Mouse (Mus musculus) forebrain, postnatal 0 days (tissue): ENCODE data around the gene Zfp580. TPM values are rescaled to one million over a fixed set of nuclear protein-coding genes. Genes with fewer than 3 reads are reported as not detected.
"Not testable (repeated sequence)": the region's sequence is repeated elsewhere in the genome, so short reads cannot be mapped to it uniquely, and the experiment has no call there.

Source experiments
- ATAC-seq: fragments of 200-750 bp; cut with Nextera tagmentation; 2 replicates; pipeline ENCODE4 v1.8.0; 2017; ENCODE audit warnings: mild to moderate bottlenecking, moderate library complexity
- DNase-seq: peaks from one replicate; pipeline ENCODE4 v3.0.0-alpha.2; 2015
- H3K27ac ChIP-seq: fragments of 300-500 bp; sonication (generic); 2 replicates; pipeline ENCODE4 v1.5.1; 2014; ENCODE audit warnings: low read depth, mild to moderate bottlenecking, antibody characterized with exemption, low read length, moderate library complexity, mixed read lengths
- H3K27me3 ChIP-seq: fragments of 300-500 bp; sonication (generic); 2 replicates; pipeline ENCODE4 v1.6.1; 2014; ENCODE audit warnings: mild to moderate bottlenecking, low read length, mixed read lengths; ENCODE audit not compliant: insufficient read depth
- H3K36me3 ChIP-seq: fragments of 300-500 bp; sonication (generic); 2 replicates; pipeline ENCODE4 v1.6.1; 2014; ENCODE audit warnings: mild to moderate bottlenecking, moderate library complexity; ENCODE audit not compliant: insufficient read depth
- H3K4me1 ChIP-seq: fragments of 300-500 bp; sonication (generic); 2 replicates; pipeline ENCODE4 v1.6.1; 2014; ENCODE audit warnings: antibody characterized with exemption; ENCODE audit not compliant: insufficient read depth
- H3K4me2 ChIP-seq: fragments of 300-500 bp; sonication (generic); 2 replicates; pipeline ENCODE4 v1.6.1; 2014; ENCODE audit warnings: low read depth, mild to moderate bottlenecking, moderate library complexity
- H3K4me3 ChIP-seq: fragments of 300-500 bp; sonication (generic); 2 replicates; pipeline ENCODE4 v1.5.1; 2014; ENCODE audit warnings: low read depth, low read length, mixed read lengths
- H3K9ac ChIP-seq: fragments of 300-500 bp; sonication (generic); 2 replicates; pipeline ENCODE4 v1.6.1; 2014; ENCODE audit warnings: mild to moderate bottlenecking
- H3K9me3 ChIP-seq: fragments of 300-500 bp; sonication (generic); 2 replicates; pipeline ENCODE4 v1.6.1; 2016; ENCODE audit warnings: low read length
- CTCF ChIP-seq: sonication (generic); IDR thresholded peaks from 2 replicates; pipeline ENCODE4 v1.5.1; 2016; ENCODE audit warnings: antibody characterized with exemption, control low read depth, low read depth
- WGBS: fragments of 180-500 bp; shearing (Covaris S2); extraction: QIAGEN DNeasy Blood & Tissue Kit; methylation state at CpG from one replicate; pipeline ENCODE4 v1.1.7; 2014; 5-methylcytosine and 5-hydroxymethylcytosine counted together
- polyA plus RNA-seq: library from polyadenylated mRNA; unstranded; fragments of >200 nt; fragmentation: Nextera tagmentation; extraction: Ambion mirVana; gene quantifications from 2 replicates; pipeline ENCODE4 v1.2.1, GENCODE M21; 2015
- total RNA-seq: library from RNA; depleted of rRNA; stranded (reverse); fragments of >200 nt; gene quantifications from 2 replicates; pipeline ENCODE4 v1.2.3, GENCODE M21; 2014

Gene Zfp580
- total and polyA plus RNA-seq, 2 experiments from 2014 or later = 42.1 to 132 TPM

GRCm38 (mm10) chr7:5062360-5063001 lies 11.1 kb downstream of the Zfp580 start:
- peak overlapping the region; percentile 71 for H3K4me2 ChIP-seq
- no peaks in the 10 kb centered on the region for H3K27me3 ChIP-seq
- no peaks in the 10 kb centered on the region for H3K9me3 ChIP-seq
- peaks cover 8% of the 10 kb centered on the region; the same call in 1 of the 2 replicates for H3K36me3 ChIP-seq
- H3K9ac ChIP-seq = peak overlapping the region; percentile 78
- H3K4me1 ChIP-seq = peaks cover 26% of the 10 kb centered on the region
- H3K4me3 ChIP-seq = peak overlapping the region; percentile 78
- H3K27ac ChIP-seq = peak overlapping the region; percentile 98
- DNase-seq (peak; percentile 90), ATAC-seq (peak; percentile 37)
- TF ChIP-seq CTCF = no peak
- under 1% methylated on average over 47 of the region's 51 CpGs for WGBS

GRCm38 (mm10) chr7:5064886-5065285 lies 13.5 kb downstream of the Zfp580 start:
- Histone ChIP-seq H3K9ac (no peak overlapping the region), H3K4me3 (no peak overlapping the region), H3K4me1 (peaks cover 18% of the 10 kb centered on the region), H3K27me3 (no peaks in the 10 kb centered on the region), H3K4me2 (no peak overlapping the region), H3K27ac (no peak overlapping the region), H3K36me3 (peaks cover 33% of the 10 kb centered on the region), H3K9me3 (no peaks in the 10 kb centered on the region)
- ATAC-seq (no peak), DNase-seq (no peak)
- WGBS = 95% methylated on average over 6 of the region's 6 CpGs
- TF ChIP-seq CTCF = no peak

- no peak overlapping the region for H3K27ac ChIP-seq
- DNase-seq (no peak), ATAC-seq (no peak)
- H3K9ac ChIP-seq = no peak overlapping the region
- peaks cover 79% of the 10 kb centered on the region for H3K36me3 ChIP-seq
- no peak overlapping the region for H3K4me3 ChIP-seq
- no peak for TF ChIP-seq CTCF
- no peaks in the 10 kb centered on the region for H3K27me3 ChIP-seq
- no peaks in the 10 kb centered on the region for H3K4me1 ChIP-seq
- H3K4me2 ChIP-seq = no peak overlapping the region
- H3K9me3 ChIP-seq = no peaks in the 10 kb centered on the region
- WGBS = 81% methylated on average over 1 of the region's 1 CpGs
These were observed 22.2 kb downstream of the Zfp580 start for GRCm38 (mm10) chr7:5073586-5073985.

GRCm38 (mm10) chr7:5074984-5075383 lies 23.6 kb downstream of the Zfp580 start:
- Histone ChIP-seq H3K27me3 (no peaks in the 10 kb centered on the region), H3K36me3 (peaks cover 69% of the 10 kb centered on the region), H3K4me3 (no peak overlapping the region), H3K4me1 (no peaks in the 10 kb centered on the region), H3K9ac (no peak overlapping the region), H3K27ac (no peak overlapping the region), H3K4me2 (no peak overlapping the region), H3K9me3 (no peaks in the 10 kb centered on the region)
- no peak for TF ChIP-seq CTCF
- ATAC-seq (no peak), DNase-seq (no peak)
- WGBS = 92% methylated on average over 5 of the region's 5 CpGs

GRCm38 (mm10) chr7:5076931-5077330 lies 25.6 kb downstream of the Zfp580 start:
- Histone ChIP-seq H3K4me1 (0 out of 2 replicates have a peak, but pooled peaks cover 8% of the 10 kb centered on the region), H3K27ac (no peak overlapping the region), H3K9ac (no peak overlapping the region), H3K4me2 (no peak overlapping the region), H3K9me3 (no peaks in the 10 kb centered on the region), H3K4me3 (no peak overlapping the region), H3K36me3 (peaks cover 51% of the 10 kb centered on the region), H3K27me3 (no peaks in the 10 kb centered on the region)
- DNase-seq (no peak), ATAC-seq (no peak)
- TF ChIP-seq CTCF = no peak
- 90% methylated on average over 2 of the region's 2 CpGs for WGBS

- DNase-seq, ATAC-seq, H3K4me1 ChIP-seq, H3K9me3 ChIP-seq, H3K27me3 ChIP-seq: not testable (repeated sequence)
- H3K4me2 ChIP-seq = peak overlapping the region; percentile 80
- H3K9ac ChIP-seq = peak overlapping the region; percentile 92; the same call in 1 of the 2 replicates
- peaks cover 36% of the 10 kb centered on the region for H3K36me3 ChIP-seq
- peak overlapping the region; percentile 76; the same call in 1 of the 2 replicates for H3K27ac ChIP-seq
- WGBS = 53% methylated on average over 9 of the region's 13 CpGs
- H3K4me3 ChIP-seq = peak overlapping the region; percentile 84
These were observed 28.1 kb downstream of the Zfp580 start for GRCm38 (mm10) chr7:5079365-5080009.
